Mouse (Mus musculus) hindbrain, embryonic 15.5 days (tissue): ENCODE data around the gene Myo6. TPM values are rescaled to one million over a fixed set of nuclear protein-coding genes. Genes with fewer than 3 reads are reported as not detected.
A peak's percentile ranks its signal among the peaks of the same experiment; 100 is the strongest.

ENCODE experiments used
- ATAC-seq: fragments of 200-750 bp; cut with Nextera tagmentation; 2 replicates; pipeline ENCODE4 v1.8.0; 2017; ENCODE audit warnings: low read depth, moderate number of reproducible peaks, moderate TSS enrichment; ENCODE audit not compliant: low FRiP score
- H3K27ac ChIP-seq: fragments of 300-500 bp; sonication (generic); replicated peaks from 2 replicates; pipeline ENCODE4 v1.5.1; 2015; ENCODE audit warnings: mild to moderate bottlenecking, inconsistent platforms
- H3K27me3 ChIP-seq: fragments of 300-500 bp; sonication (generic); 2 replicates; pipeline ENCODE4 v1.6.1; 2015; ENCODE audit warnings: control low read depth, inconsistent platforms
- H3K36me3 ChIP-seq: fragments of 300-500 bp; sonication (generic); 2 replicates; pipeline ENCODE4 v1.6.1; 2015; ENCODE audit warnings: control low read depth, inconsistent platforms
- H3K4me1 ChIP-seq: fragments of 300-500 bp; sonication (generic); replicated peaks from 2 replicates; pipeline ENCODE4 v1.6.1; 2015; ENCODE audit warnings: control low read depth, inconsistent platforms
- H3K4me2 ChIP-seq: fragments of 300-500 bp; sonication (generic); 2 replicates; pipeline ENCODE4 v1.6.1; 2015; ENCODE audit warnings: moderate library complexity, mild to moderate bottlenecking, inconsistent platforms
- H3K4me3 ChIP-seq: fragments of 300-500 bp; sonication (generic); 2 replicates; pipeline ENCODE4 v1.5.1; 2015; ENCODE audit warnings: mild to moderate bottlenecking, inconsistent platforms
- H3K9ac ChIP-seq: fragments of 300-500 bp; sonication (generic); 2 replicates; pipeline ENCODE4 v1.6.1; 2015; ENCODE audit warnings: inconsistent platforms
- H3K9me3 ChIP-seq: fragments of 300-500 bp; sonication (generic); 2 replicates; pipeline ENCODE4 v1.6.1; 2016; ENCODE audit warnings: control low read depth, inconsistent platforms
- WGBS: fragments of 180-500 bp; shearing (Covaris S2); methylation state at CpG from one replicate; pipeline ENCODE4 v1.1.7; 2015; 5-methylcytosine and 5-hydroxymethylcytosine counted together
- polyA plus RNA-seq: library from polyadenylated mRNA; unstranded; fragments of >200 nt; fragmentation: Nextera tagmentation; extraction: Ambion mirVana; gene quantifications from 2 replicates; pipeline ENCODE4 v1.2.1, GENCODE M21; 2015

Myo6 gene
- polyA plus RNA-seq, 1 experiment from 2014 or later: 20.9 TPM

- WGBS: 88% methylated on average over 8 of the region's 8 CpGs
- no peaks in the 10 kb centered on the region for H3K36me3 ChIP-seq
- H3K4me1 ChIP-seq: no peaks in the 10 kb centered on the region
- no peak overlapping the region for H3K9ac ChIP-seq
- H3K9me3 ChIP-seq: no peaks in the 10 kb centered on the region
- H3K4me2 ChIP-seq: no peak overlapping the region
- H3K4me3 ChIP-seq: no peak overlapping the region
- H3K27ac ChIP-seq: no peak overlapping the region
- no peak for ATAC-seq
- no peaks in the 10 kb centered on the region for H3K27me3 ChIP-seq
Observed at GRCm38 (mm10) chr9:80186693-80187092, 21.9 kb downstream of the Myo6 start.

GRCm38 (mm10) chr9:80188324-80188893 lies 23.6 kb downstream of the Myo6 start:
- Histone ChIP-seq H3K36me3 (no peaks in the 10 kb centered on the region), H3K4me1 (no peaks in the 10 kb centered on the region), H3K27ac (no peak overlapping the region), H3K27me3 (no peaks in the 10 kb centered on the region), H3K4me3 (no peak overlapping the region), H3K9ac (no peak overlapping the region), H3K4me2 (no peak overlapping the region), H3K9me3 (no peaks in the 10 kb centered on the region)
- ATAC-seq: no peak
- WGBS: 43% methylated on average over 5 of the region's 5 CpGs

GRCm38 (mm10) chr9:80191240-80191639 lies 26.4 kb downstream of the Myo6 start:
- H3K4me3 ChIP-seq: no peak overlapping the region
- no peaks in the 10 kb centered on the region for H3K4me1 ChIP-seq
- no peak for ATAC-seq
- no peak overlapping the region for H3K9ac ChIP-seq
- no peak overlapping the region for H3K4me2 ChIP-seq
- H3K27me3 ChIP-seq: no peaks in the 10 kb centered on the region
- no peaks in the 10 kb centered on the region for H3K9me3 ChIP-seq
- H3K27ac ChIP-seq: no peak overlapping the region
- no peaks in the 10 kb centered on the region for H3K36me3 ChIP-seq
- WGBS: 66% methylated on average over 6 of the region's 6 CpGs

- WGBS: 83% methylated on average over 10 of the region's 10 CpGs
- Histone ChIP-seq H3K4me2 (no peak overlapping the region), H3K27me3 (no peaks in the 10 kb centered on the region)
Observed at GRCm38 (mm10) chr9:80192324-80192723, 27.5 kb downstream of the Myo6 start.

GRCm38 (mm10) chr9:80194446-80194845 lies 29.6 kb downstream of the Myo6 start:
- Histone ChIP-seq H3K36me3 (no peaks in the 10 kb centered on the region), H3K4me1 (0 out of 2 replicates have a peak, but pooled peaks cover 4% of the 10 kb centered on the region), H3K4me2 (no peak overlapping the region), H3K27ac (no peak overlapping the region), H3K9ac (no peak overlapping the region), H3K4me3 (no peak overlapping the region), H3K9me3 (no peaks in the 10 kb centered on the region), H3K27me3 (no peaks in the 10 kb centered on the region)
- 76% methylated on average over 6 of the region's 6 CpGs for WGBS
- ATAC-seq: no peak

More at GRCm38 (mm10) chr9:80192324-80192723, 27.5 kb downstream of the Myo6 start:
- H3K36me3 ChIP-seq: no peaks in the 10 kb centered on the region
- H3K9me3 ChIP-seq: no peaks in the 10 kb centered on the region
- H3K27ac ChIP-seq: no peak overlapping the region
- H3K4me3 ChIP-seq: no peak overlapping the region
- H3K4me1 ChIP-seq: 0 out of 2 replicates have a peak, but pooled peaks cover 3% of the 10 kb centered on the region
- no peak for ATAC-seq
- H3K9ac ChIP-seq: no peak overlapping the region

- 52% methylated on average over 3 of the region's 3 CpGs for WGBS
- no peaks in the 10 kb centered on the region for H3K27me3 ChIP-seq
- no peak overlapping the region for H3K4me3 ChIP-seq
- 0 out of 2 replicates have a peak, but pooled peaks have one; percentile 46 for ATAC-seq
- H3K9me3 ChIP-seq: no peaks in the 10 kb centered on the region
- 0 out of 2 replicates have a peak, but pooled peaks cover 4% of the 10 kb centered on the region for H3K4me1 ChIP-seq
- no peak overlapping the region for H3K27ac ChIP-seq
- H3K4me2 ChIP-seq: no peak overlapping the region
- H3K36me3 ChIP-seq: no peaks in the 10 kb centered on the region
- H3K9ac ChIP-seq: no peak overlapping the region
Observed at GRCm38 (mm10) chr9:80196161-80196560, 31.3 kb downstream of the Myo6 start.

- no peak for ATAC-seq
- Histone ChIP-seq H3K9ac (no peak overlapping the region), H3K4me2 (no peak overlapping the region), H3K4me3 (no peak overlapping the region), H3K36me3 (no peaks in the 10 kb centered on the region), H3K4me1 (0 out of 2 replicates have a peak, but pooled peaks cover 4% of the 10 kb centered on the region), H3K9me3 (no peaks in the 10 kb centered on the region), H3K27ac (no peak overlapping the region), H3K27me3 (no peaks in the 10 kb centered on the region)
- WGBS: 32% methylated on average over 6 of the region's 6 CpGs
Observed at GRCm38 (mm10) chr9:80197233-80197632, 32.4 kb downstream of the Myo6 start.

GRCm38 (mm10) chr9:80200855-80201254 lies 36.0 kb downstream of the Myo6 start:
- Histone ChIP-seq H3K4me2 (no peak overlapping the region), H3K4me1 (0 out of 2 replicates have a peak, but pooled peaks cover 4% of the 10 kb centered on the region), H3K9ac (no peak overlapping the region), H3K4me3 (no peak overlapping the region), H3K9me3 (no peaks in the 10 kb centered on the region), H3K36me3 (no peaks in the 10 kb centered on the region), H3K27ac (peak overlapping the region; percentile 48; the same call in 1 of the 2 replicates), H3K27me3 (no peaks in the 10 kb centered on the region)
- peak; percentile 10; the same call in 1 of the 2 replicates for ATAC-seq
- 70% methylated on average over 6 of the region's 6 CpGs for WGBS

- H3K4me3 ChIP-seq: no peak overlapping the region
Observed at GRCm38 (mm10) chr9:80202374-80203060, 37.7 kb downstream of the Myo6 start.

GRCm38 (mm10) chr9:80208681-80209080 lies 43.9 kb downstream of the Myo6 start:
- no peak overlapping the region for H3K4me3 ChIP-seq
- no peak overlapping the region for H3K27ac ChIP-seq
- no peaks in the 10 kb centered on the region for H3K9me3 ChIP-seq
- H3K4me1 ChIP-seq: 0 out of 2 replicates have a peak, but pooled peaks cover 3% of the 10 kb centered on the region
- H3K9ac ChIP-seq: no peak overlapping the region
- H3K4me2 ChIP-seq: no peak overlapping the region
- no peaks in the 10 kb centered on the region for H3K36me3 ChIP-seq
- 79% methylated on average over 2 of the region's 2 CpGs for WGBS
- ATAC-seq: no peak
- no peaks in the 10 kb centered on the region for H3K27me3 ChIP-seq

More at GRCm38 (mm10) chr9:80202374-80203060, 37.7 kb downstream of the Myo6 start:
- no peak overlapping the region for H3K9ac ChIP-seq
- peak; percentile 71; the same call in 1 of the 2 replicates for ATAC-seq
- no peaks in the 10 kb centered on the region for H3K9me3 ChIP-seq
- peak overlapping the region; percentile 13 for H3K27ac ChIP-seq
- H3K4me1 ChIP-seq: no peaks in the 10 kb centered on the region
- no peaks in the 10 kb centered on the region for H3K36me3 ChIP-seq
- no peaks in the 10 kb centered on the region for H3K27me3 ChIP-seq
- 71% methylated on average over 14 of the region's 14 CpGs for WGBS
- H3K4me2 ChIP-seq: no peak overlapping the region

GRCm38 (mm10) chr9:80209459-80209858 lies 44.6 kb downstream of the Myo6 start:
- Histone ChIP-seq H3K4me1 (0 out of 2 replicates have a peak, but pooled peaks cover 3% of the 10 kb centered on the region), H3K36me3 (no peaks in the 10 kb centered on the region), H3K9ac (no peak overlapping the region), H3K4me3 (no peak overlapping the region), H3K27ac (no peak overlapping the region), H3K27me3 (no peaks in the 10 kb centered on the region), H3K4me2 (no peak overlapping the region), H3K9me3 (no peaks in the 10 kb centered on the region)
- WGBS: 36% methylated on average over 10 of the region's 10 CpGs
- no peak for ATAC-seq

GRCm38 (mm10) chr9:80210096-80210495 lies 45.3 kb downstream of the Myo6 start:
- WGBS: 75% methylated on average over 12 of the region's 12 CpGs
- H3K4me3 ChIP-seq: no peak overlapping the region
- H3K4me2 ChIP-seq: no peak overlapping the region
- ATAC-seq: no peak
- no peak overlapping the region for H3K9ac ChIP-seq
- no peaks in the 10 kb centered on the region for H3K36me3 ChIP-seq
- H3K9me3 ChIP-seq: no peaks in the 10 kb centered on the region
- H3K4me1 ChIP-seq: 0 out of 2 replicates have a peak, but pooled peaks cover 3% of the 10 kb centered on the region
- no peaks in the 10 kb centered on the region for H3K27me3 ChIP-seq
- H3K27ac ChIP-seq: no peak overlapping the region
